Mouse (Mus musculus) olfactory bulb, adult 2 months (tissue): ENCODE results near the gene Guf1.

Source experiments
- CTCF ChIP-seq: fragments of 200-500 bp; IDR thresholded peaks from 2 replicates; pipeline ENCODE4 v1.5.1; 2012; ENCODE audit warnings: low read depth, mild to moderate bottlenecking, low read length, moderate library complexity; ENCODE audit not compliant: insufficient read depth
- POLR2A ChIP-seq: fragments of 200-500 bp; IDR thresholded peaks from 2 replicates; pipeline ENCODE4 v1.6.1; 2012; ENCODE audit warnings: mild to moderate bottlenecking, low read depth, low read length, moderate library complexity; ENCODE audit not compliant: insufficient read depth

- TF ChIP-seq CTCF (no peak), POLR2A (no peak)
Observed at GRCm38 (mm10) chr5:69512203-69512602, 44.5 kb upstream of the Guf1 start.
